Mouse (Mus musculus): Measurements from ENCODE around the gene Zfp947.
"Not testable (repeated sequence)": the region's sequence is repeated elsewhere in the genome, so short reads cannot be mapped to it uniquely, and the experiment has no call there.

The Zfp947 gene

DNA sequence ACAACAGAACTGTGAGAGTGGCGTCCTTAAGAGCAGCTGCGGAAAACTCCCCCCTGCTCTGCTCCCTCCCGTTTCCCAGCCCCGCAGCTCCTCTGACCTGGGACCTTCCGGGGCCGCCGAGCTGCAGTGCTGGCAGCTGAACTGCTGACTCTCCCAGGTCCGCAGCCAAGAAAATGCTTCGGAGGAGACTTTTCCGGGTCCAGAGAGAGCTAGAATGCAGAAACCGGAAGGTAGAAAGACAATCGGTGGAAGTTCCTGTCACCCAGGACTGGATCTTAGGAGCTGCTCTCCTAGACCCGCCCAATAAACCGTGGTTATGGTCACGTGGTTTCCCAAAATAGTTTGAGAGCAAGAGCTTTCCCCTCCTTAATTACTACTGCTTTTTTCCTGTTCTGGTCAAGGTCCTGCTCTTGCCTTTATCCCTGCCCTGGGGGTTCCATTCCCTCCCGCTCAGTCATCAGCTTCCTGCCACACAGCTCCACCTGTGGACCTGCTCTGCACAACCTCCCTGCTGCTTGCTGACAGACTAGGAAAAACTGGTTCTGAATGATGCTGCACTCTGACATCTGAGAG, at the start of gene Zfp947:
Gene Zfp947 (minus strand): TSS at position 469 of the 573 bp plus-strand sequence.
- DNase-seq (ENCODE audit: low spot score), result peak; percentile 61

DNA sequence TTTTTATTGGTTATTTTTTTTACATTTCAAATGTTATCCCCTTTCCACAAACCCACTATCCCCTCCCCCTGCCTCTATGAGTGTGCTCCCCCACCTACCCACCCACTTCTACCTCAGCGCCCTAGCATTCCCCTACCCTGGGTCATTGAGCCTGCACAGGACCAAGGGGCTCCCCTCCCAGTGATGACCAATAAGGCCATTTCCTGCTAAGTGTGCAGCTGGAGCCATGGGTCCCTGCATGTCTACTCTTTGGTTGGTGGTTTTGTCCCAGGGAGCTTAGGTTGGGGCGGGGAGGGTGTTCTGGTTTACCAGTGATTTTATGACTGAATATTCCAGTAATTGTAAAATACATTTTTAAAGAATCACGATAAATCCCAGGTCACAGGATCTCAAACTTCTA, 686 bp downstream of the Zfp947 start:
- DNase-seq (ENCODE audit: low spot score), result not testable (repeated sequence)

DNA sequence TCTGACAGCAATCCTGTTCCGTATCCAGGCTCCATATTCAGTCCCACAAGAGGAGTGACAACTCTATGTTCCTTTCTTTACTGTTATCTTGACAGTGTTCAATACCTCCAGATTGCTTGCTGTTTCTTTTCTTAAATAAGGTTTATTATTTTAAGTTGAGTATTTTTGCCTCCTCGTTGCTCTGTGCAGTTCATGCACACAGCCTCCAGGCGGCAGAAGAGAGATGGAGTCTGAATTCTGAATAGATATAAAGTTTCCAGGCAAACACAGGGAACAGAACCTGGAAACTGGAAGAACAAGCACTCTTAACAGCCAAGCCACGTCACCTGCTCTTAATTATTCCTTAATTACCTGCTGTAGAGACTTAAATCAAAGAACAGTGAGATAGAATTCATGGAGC, 12.0 kb downstream of the Zfp947 start:
- DNase-seq (ENCODE audit: low spot score), result not testable (repeated sequence)

DNA sequence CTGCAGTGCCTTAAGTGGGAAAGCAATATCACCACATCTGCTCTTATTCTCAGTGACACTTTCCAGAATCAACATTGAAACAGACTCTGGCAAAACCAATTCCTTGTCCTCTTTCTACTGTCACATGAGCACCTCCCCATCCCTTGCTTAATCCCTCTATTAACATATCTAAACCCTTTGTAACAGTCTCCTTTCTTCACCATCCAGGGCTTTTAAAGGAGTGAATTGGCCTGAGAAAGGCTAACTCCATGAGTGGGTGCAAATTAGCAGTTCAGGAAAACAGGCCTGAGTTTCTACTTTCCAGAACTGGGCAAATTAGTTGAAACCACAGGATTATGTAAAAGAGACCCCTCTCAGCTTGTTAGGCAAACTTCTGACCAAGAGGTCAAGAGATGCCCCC, 47.2 kb downstream of the Zfp947 start:
- DNase-seq (ENCODE audit: low spot score), result no peak
